Mouse (Mus musculus) C2C12 (cell line): ENCODE results near the gene Bco1. TPM values are rescaled to one million over a fixed set of nuclear protein-coding genes. Genes with fewer than 3 reads are reported as not detected.

Experiments used
- H3K27me3 ChIP-seq: one replicate; pipeline ENCODE4 v1.6.1; 2011; ENCODE audit not compliant: control insufficient read depth, insufficient read depth, insufficient read length
- H3K36me3 ChIP-seq: one replicate; pipeline ENCODE4 v1.6.1; 2011; ENCODE audit not compliant: control insufficient read depth, insufficient read depth
- H3K4me3 ChIP-seq: one replicate; pipeline ENCODE4 v1.5.1; 2011; ENCODE audit warnings: mild to moderate bottlenecking, control low read depth; ENCODE audit not compliant: poor library complexity, insufficient read depth, severe bottlenecking
- H3K79me2 ChIP-seq: one replicate; pipeline ENCODE4 v1.6.1; 2011; ENCODE audit not compliant: control insufficient read depth, insufficient read depth
- H3K79me3 ChIP-seq: one replicate; pipeline ENCODE4 v1.6.1; 2011; ENCODE audit warnings: low read depth, control low read depth
- H3ac ChIP-seq: one replicate; pipeline ENCODE3; 2011; ENCODE audit warnings: low read depth; ENCODE audit not compliant: control insufficient read depth, insufficient read length
- CEBPB ChIP-seq: IDR thresholded peaks from one replicate; pipeline ENCODE4 v1.6.1; 2011; ENCODE audit warnings: low read depth, mild to moderate bottlenecking, control low read depth, moderate library complexity
- CTCF ChIP-seq: IDR thresholded peaks from one replicate; pipeline ENCODE4 v1.5.1; 2011; ENCODE audit not compliant: control insufficient read depth, insufficient read depth, insufficient read length
- FOSL1 ChIP-seq: IDR thresholded peaks from one replicate; pipeline ENCODE4 v1.8.0; 2011; ENCODE audit warnings: mild to moderate bottlenecking, low read length; ENCODE audit not compliant: poor library complexity, insufficient read depth, severe bottlenecking
- MAX ChIP-seq: IDR thresholded peaks from one replicate; pipeline ENCODE4 v1.6.1; 2011; ENCODE audit warnings: mild to moderate bottlenecking, control low read depth
- MYOD1 ChIP-seq: IDR thresholded peaks from one replicate; pipeline ENCODE4 v1.6.1; 2011; ENCODE audit warnings: low read depth; ENCODE audit not compliant: control insufficient read depth, insufficient read length
- MYOG ChIP-seq: IDR thresholded peaks from one replicate; pipeline ENCODE4 v1.6.1; 2011; ENCODE audit not compliant: control insufficient read depth, insufficient read length; ENCODE audit errors: extremely low read depth
- USF1 ChIP-seq: IDR thresholded peaks from one replicate; pipeline ENCODE4 v1.6.1; 2011; ENCODE audit warnings: low read depth, mild to moderate bottlenecking, control low read depth, moderate library complexity
- polyA plus RNA-seq: library from polyadenylated mRNA; unstranded; fragments of >200 nt; fragmentation: generic; extraction: Trizol; gene quantifications from one replicate; pipeline ENCODE4 v1.2.1, GENCODE M21; 2012; ENCODE audit warnings: missing spikeins

Bco1 gene
- polyA plus RNA-seq, 1 experiment, result not detected

DNA sequence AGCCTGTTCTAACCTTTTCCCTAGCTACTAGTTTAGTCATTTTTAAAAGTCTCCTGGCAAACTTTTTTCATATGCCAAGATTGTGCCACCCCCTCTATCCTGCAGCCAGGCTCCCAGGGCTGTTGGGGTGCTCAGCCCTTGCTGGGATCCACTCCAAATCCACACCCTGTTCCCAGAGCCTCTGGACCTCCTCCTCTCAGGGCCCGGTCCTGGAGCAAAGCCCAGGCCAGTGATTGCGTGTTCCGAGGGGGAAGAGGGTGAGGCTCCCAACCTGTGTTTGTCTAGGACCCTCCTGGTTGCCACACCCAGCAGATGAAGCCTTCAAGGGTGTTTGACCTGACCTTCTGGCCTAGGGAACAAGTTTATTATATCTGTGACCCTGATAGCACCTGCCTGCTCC is 16.0 kb downstream of the Bco1 start:
- Histone ChIP-seq H3K79me2 (no peaks in the 10 kb centered on the region), H3K36me3 (no peaks in the 10 kb centered on the region), H3ac (no peak overlapping the region), H3K79me3 (no peaks in the 10 kb centered on the region), H3K4me3 (no peak overlapping the region), H3K27me3 (no peaks in the 10 kb centered on the region)
- TF ChIP-seq FOSL1, result no peak
- TF ChIP-seq CTCF, result no peak
- TF ChIP-seq MYOG, result no peak

DNA sequence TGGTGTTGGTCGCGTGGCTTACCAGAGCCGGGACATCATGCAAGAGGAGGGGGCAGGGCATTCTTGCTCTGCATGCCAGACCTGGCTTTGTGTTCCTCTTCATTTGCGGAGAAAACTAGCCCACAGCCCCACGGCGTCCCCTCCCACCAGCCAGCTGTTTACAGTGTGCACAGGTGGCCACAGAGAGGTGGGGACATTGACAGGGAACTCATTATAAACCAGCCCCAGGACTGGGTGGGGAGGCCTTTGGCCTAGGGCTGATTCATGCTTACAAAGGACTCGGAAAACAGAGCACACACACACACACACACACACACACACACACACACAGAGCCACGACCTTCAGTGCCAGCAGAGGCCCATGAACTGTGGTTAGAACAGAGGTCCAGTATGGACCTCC is 16.6 kb downstream of the Bco1 start:
- Histone ChIP-seq H3ac (no peak overlapping the region), H3K4me3 (no peak overlapping the region), H3K36me3 (no peaks in the 10 kb centered on the region), H3K79me2 (no peaks in the 10 kb centered on the region), H3K27me3 (no peaks in the 10 kb centered on the region), H3K79me3 (no peaks in the 10 kb centered on the region)
- TF ChIP-seq FOSL1 (no peak), CEBPB (no peak), CTCF (no peak), MAX (no peak), MYOD1 (no peak), MYOG (no peak), USF1 (no peak)

DNA sequence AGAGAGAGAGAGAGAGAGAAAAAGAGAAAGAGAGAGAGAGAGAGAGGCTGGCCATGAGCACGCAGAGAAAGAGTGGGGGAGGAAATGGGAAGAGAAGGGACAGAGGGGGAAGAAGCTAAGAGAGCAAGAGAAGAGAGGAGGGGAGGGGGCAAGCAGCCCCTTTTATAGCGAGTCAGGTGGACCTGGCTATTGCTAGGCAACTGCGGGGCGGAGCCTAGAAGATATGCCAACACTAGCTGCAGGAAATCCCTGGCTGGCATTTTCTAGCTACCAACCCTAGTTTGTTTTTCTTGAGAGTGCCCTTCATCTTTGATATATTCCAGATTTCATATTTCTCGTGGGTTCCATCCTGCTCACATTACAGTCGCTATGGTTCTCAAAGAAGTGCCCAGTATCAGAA is 19.4 kb downstream of the Bco1 start:
- no peaks in the 10 kb centered on the region for H3K27me3 ChIP-seq
- no peak overlapping the region for H3K4me3 ChIP-seq
- H3K79me2 ChIP-seq, result no peaks in the 10 kb centered on the region
- no peaks in the 10 kb centered on the region for H3K36me3 ChIP-seq
- no peak for TF ChIP-seq MYOD1
- TF ChIP-seq FOSL1, result no peak
- TF ChIP-seq USF1, result no peak
- TF ChIP-seq MYOG, result no peak
- TF ChIP-seq CEBPB, result no peak
- no peak for TF ChIP-seq MAX
- no peak for TF ChIP-seq CTCF
- no peak overlapping the region for H3ac ChIP-seq
- no peaks in the 10 kb centered on the region for H3K79me3 ChIP-seq

DNA sequence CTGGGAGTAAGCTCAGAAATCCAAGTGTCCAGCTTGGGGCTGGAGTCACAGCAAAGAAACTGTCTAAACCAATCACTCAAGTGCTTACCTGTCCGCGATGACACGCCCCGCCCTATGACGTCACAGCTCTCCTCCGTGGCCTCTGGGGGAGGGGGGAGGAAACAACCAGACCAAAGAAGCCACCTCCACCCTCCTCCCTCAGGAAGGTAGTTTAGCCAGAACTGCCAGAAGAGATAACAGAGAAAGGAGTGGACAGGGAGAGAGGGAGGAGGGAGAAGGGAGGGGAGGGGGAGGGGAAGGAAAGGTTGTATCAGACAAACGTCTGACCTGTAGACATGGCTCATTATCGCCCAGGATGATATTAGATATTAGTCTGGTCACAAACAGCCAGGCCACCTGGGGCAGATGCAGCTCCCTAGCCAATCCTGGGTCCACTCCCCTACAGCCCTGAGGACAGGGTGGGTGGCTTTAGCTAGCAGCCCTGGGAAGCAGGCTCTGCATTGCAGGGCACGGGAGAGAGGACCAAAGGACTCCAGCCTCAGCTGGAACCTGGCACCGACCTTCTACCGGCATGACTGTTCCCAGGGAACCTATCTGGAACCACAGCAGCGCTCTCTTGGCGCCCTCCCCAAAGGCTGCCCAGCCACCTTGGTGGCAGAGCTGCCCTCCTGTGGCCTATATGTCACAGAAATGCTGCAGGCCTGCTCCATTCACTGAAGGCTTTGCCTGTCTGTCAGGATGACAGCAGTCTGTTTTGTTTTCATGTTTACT is 20.2 kb downstream of the Bco1 start:
- H3K4me3 ChIP-seq, result no peak overlapping the region
- H3K79me3 ChIP-seq, result no peaks in the 10 kb centered on the region
- TF ChIP-seq CEBPB (no peak), USF1 (no peak), MYOD1 (no peak), FOSL1 (no peak), MAX (no peak), CTCF (no peak), MYOG (no peak)
- no peaks in the 10 kb centered on the region for H3K79me2 ChIP-seq
- no peaks in the 10 kb centered on the region for H3K36me3 ChIP-seq
- H3K27me3 ChIP-seq, result no peaks in the 10 kb centered on the region
- H3ac ChIP-seq, result no peak overlapping the region

DNA sequence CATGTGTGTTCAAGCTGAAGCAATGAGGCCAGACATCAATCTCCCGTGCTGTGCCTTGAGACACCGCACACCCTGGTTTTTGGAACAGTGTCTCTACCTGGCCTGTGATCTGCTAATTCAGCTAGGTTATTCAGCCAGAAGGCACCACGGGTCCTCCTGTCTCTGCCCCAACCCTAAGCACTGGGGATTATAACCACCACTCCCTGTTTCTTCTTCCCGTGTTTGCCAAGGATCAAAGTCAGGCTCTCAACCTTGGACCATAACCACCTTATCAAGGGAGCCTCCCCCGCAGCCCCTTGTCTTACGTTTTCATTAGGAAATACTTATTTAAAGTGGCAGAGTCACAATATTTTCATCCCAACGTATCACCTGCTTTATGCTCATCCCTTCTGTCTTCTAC is 20.9 kb downstream of the Bco1 start:
- Histone ChIP-seq H3K36me3 (no peaks in the 10 kb centered on the region), H3K4me3 (no peak overlapping the region), H3K79me2 (no peaks in the 10 kb centered on the region), H3ac (no peak overlapping the region), H3K79me3 (no peaks in the 10 kb centered on the region), H3K27me3 (no peaks in the 10 kb centered on the region)
- TF ChIP-seq MYOG (no peak), FOSL1 (no peak), MAX (no peak), USF1 (no peak), MYOD1 (no peak), CTCF (no peak), CEBPB (no peak)
